Mouse (Mus musculus) bone marrow, adult 2 months (tissue): ENCODE data around the gene Safb. TPM values are rescaled to one million over a fixed set of nuclear protein-coding genes. Genes with fewer than 3 reads are reported as not detected.

Experiments used
- H3K27ac ChIP-seq: fragments of 200-500 bp; 2 replicates; pipeline ENCODE4 v1.5.1; 2012; ENCODE audit warnings: low read depth, mild to moderate bottlenecking, control low read depth, inconsistent platforms, low read length; ENCODE audit not compliant: control insufficient read depth, poor library complexity, insufficient read depth
- H3K4me1 ChIP-seq: fragments of 200-500 bp; 2 replicates; pipeline ENCODE4 v1.6.1; 2011; ENCODE audit warnings: low read length; ENCODE audit not compliant: control insufficient read depth, insufficient read depth
- H3K4me3 ChIP-seq: fragments of 200-500 bp; replicated peaks from 2 replicates; pipeline ENCODE3; 2011; ENCODE audit warnings: mild to moderate bottlenecking, low read depth, low read length, control low read depth; ENCODE audit not compliant: control insufficient read depth
- CTCF ChIP-seq: fragments of 200-500 bp; IDR thresholded peaks from 2 replicates; pipeline ENCODE4 v1.5.1; 2011; ENCODE audit warnings: low read length, control low read depth; ENCODE audit not compliant: control insufficient read depth, insufficient read depth
- POLR2A ChIP-seq: fragments of 200-500 bp; IDR thresholded peaks from 2 replicates; pipeline ENCODE4 v1.6.1; 2011; ENCODE audit warnings: low read depth, mild to moderate bottlenecking, control low read depth, low read length, borderline replicate concordance; ENCODE audit not compliant: control insufficient read depth
- WGBS: fragments of 180-500 bp; shearing (Covaris S2); methylation state at CpG from one replicate; pipeline ENCODE4 v1.1.7; 2018; 5-methylcytosine and 5-hydroxymethylcytosine counted together
- polyA plus RNA-seq: library from polyadenylated mRNA; stranded (reverse); fragments of >200 nt; gene quantifications from 2 replicates; pipeline ENCODE4 v1.2.4, GENCODE M21; 2011; ENCODE audit warnings: low replicate concordance; ENCODE audit not compliant: missing spikeins, insufficient read depth, insufficient read length

The Safb gene
- polyA plus RNA-seq, 1 experiment = 178 TPM

GRCm38 (mm10) chr17:56631807-56632206 lies 47.2 kb downstream of the Safb start:
- Histone ChIP-seq H3K27ac (no peak overlapping the region), H3K4me1 (peaks cover 3% of the 10 kb centered on the region; the same call in 1 of the 2 replicates), H3K4me3 (no peak overlapping the region)
- no peak for TF ChIP-seq POLR2A
- no peak for TF ChIP-seq CTCF
- WGBS = 63% methylated on average over 4 of the region's 4 CpGs

DNA sequence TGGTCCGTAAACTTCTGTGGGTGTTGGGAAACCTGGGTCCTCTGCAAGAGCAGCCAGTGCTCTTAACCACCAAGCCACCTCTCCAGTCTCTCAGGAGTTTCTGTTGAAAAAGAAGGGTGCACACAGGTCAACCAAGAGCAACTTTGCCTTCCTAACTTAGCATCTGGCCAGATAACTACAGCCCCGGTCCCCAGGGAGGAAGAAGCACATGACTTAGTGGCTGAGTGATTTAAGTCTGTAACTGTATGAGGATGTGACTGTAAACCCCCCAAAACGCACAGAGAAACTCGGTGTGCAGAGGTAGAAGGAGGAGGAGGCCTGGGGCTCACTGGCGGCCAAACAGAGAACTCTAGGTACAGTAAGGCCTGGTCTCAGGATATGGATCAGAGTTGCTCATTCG lies 49.4 kb downstream of the Safb start:
- no peaks in the 10 kb centered on the region for H3K4me1 ChIP-seq
- TF ChIP-seq CTCF = no peak
- TF ChIP-seq POLR2A = no peak
- no peak overlapping the region for H3K4me3 ChIP-seq
- no peak overlapping the region for H3K27ac ChIP-seq
- WGBS = 65% methylated on average over 6 of the region's 6 CpGs

- H3K27ac ChIP-seq = no peak overlapping the region
- no peak for TF ChIP-seq POLR2A
- no peak for TF ChIP-seq CTCF
- H3K4me1 ChIP-seq = no peaks in the 10 kb centered on the region; the same call in 1 of the 2 replicates
- 78% methylated on average over 4 of the region's 4 CpGs for WGBS
- H3K4me3 ChIP-seq = no peak overlapping the region
Measured at GRCm38 (mm10) chr17:56643237-56643636, 58.6 kb downstream of the Safb start.

DNA sequence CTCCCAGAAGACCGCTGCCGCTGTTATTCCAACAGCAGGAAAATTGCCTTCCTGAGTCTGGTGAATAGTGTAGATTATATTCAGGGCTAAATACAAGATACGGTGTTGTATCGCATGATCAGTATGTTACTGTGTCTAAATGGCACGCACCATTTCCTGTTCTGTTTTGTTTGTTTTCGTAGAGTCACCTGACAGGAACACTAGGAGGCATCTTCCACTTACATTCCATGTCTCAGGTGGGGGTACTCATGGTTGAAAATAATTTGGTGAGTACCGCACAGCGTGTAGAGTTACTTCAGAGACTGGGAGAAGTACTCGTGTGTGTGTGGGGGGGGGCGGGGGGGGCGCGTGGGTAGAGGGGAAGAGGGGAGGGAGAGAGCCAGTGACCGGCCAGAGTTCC lies 62.9 kb downstream of the Safb start:
- WGBS = 44% methylated on average over 10 of the region's 13 CpGs
- Histone ChIP-seq H3K4me3 (no peak overlapping the region), H3K27ac (no peak overlapping the region), H3K4me1 (no peaks in the 10 kb centered on the region)
- TF ChIP-seq POLR2A (no peak), CTCF (no peak)

DNA sequence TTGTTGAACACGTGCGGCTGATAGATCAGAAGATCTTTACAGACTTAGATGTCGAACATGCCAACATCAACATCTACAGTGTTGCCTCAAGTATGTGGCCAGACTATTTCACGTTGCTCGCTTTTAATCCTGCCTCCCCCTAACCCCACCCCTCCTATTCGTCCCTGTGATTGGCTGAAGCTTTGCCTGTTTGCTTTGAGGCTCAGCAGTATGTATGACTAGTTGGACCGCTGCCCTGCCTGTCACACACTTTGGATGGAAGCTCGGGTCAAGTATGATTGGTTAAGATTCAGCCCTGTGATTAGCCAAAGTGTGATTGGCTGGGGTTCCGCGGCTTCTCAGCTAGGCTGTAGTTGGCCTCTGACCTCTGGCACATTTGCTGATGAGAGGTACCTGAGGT lies 67.2 kb downstream of the Safb start:
- Histone ChIP-seq H3K27ac (no peak overlapping the region), H3K4me1 (no peaks in the 10 kb centered on the region), H3K4me3 (no peak overlapping the region)
- TF ChIP-seq POLR2A (no peak), CTCF (no peak)
- 32% methylated on average over 10 of the region's 10 CpGs for WGBS

DNA sequence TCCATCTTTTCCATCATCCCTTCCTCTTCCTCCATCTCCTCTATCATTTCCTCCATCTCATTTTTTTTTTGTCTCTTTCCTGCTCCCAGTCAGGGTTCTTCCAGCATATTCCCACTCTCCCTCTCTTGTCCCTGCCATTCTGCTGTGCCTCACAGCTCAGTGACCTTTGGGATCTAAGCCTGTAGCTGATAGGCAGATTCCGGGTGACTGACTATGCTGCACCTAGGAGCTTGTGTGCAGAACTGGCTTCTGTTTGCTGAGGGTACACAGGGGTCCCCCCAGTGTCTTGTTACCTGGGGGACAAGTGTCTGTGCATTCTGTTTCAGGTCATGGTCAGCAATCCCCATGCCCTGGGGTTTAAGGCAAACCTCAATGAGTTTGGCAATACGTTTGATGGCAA lies 70.1 kb downstream of the Safb start:
- TF ChIP-seq CTCF (no peak), POLR2A (no peak)
- 76% methylated on average over 2 of the region's 2 CpGs for WGBS
- Histone ChIP-seq H3K27ac (no peak overlapping the region), H3K4me3 (no peak overlapping the region), H3K4me1 (no peaks in the 10 kb centered on the region)

GRCm38 (mm10) chr17:56655311-56655710 lies 70.7 kb downstream of the Safb start:
- Histone ChIP-seq H3K27ac (no peak overlapping the region), H3K4me3 (no peak overlapping the region), H3K4me1 (no peaks in the 10 kb centered on the region)
- TF ChIP-seq CTCF (no peak), POLR2A (no peak)
- 78% methylated on average over 3 of the region's 3 CpGs for WGBS

Other genes starting within 250 kb of the Safb start
- 23.2 and 54.0 TPM in 2 replicates for gene Ptprs, start 108.3 kb upstream of the Safb start, polyA plus RNA-seq
- gene Znrf4, start 72.4 kb upstream of the Safb start, polyA plus RNA-seq = not detected in 2 replicates
- 2.6 and 4.0 TPM in 2 replicates for gene Gm20219, start 30.4 kb upstream of the Safb start, polyA plus RNA-seq
- 251 and 400 TPM in 2 replicates for gene Safb2, start 240 bp upstream of the Safb start, polyA plus RNA-seq
- 44.0 and 94.1 TPM in 2 replicates for gene 2410015M20Rik, start 24.9 kb downstream of the Safb start, polyA plus RNA-seq
- gene Rpl36, start 28.6 kb downstream of the Safb start, polyA plus RNA-seq = 407 and 414 TPM in 2 replicates
- 19.7 and 29.5 TPM in 2 replicates for gene Lonp1, start 42.1 kb downstream of the Safb start, polyA plus RNA-seq
- not detected in 2 replicates for gene Catsperd, start 43.3 kb downstream of the Safb start, polyA plus RNA-seq
- 36.4 and 52.9 TPM in 2 replicates for gene Ranbp3, start 88.5 kb downstream of the Safb start, polyA plus RNA-seq
- 136 and 211 TPM in 2 replicates for gene Ndufa11, start 132.9 kb downstream of the Safb start, polyA plus RNA-seq
- gene Vmac, start 133.2 kb downstream of the Safb start, polyA plus RNA-seq = 3.1 and 5.8 TPM in 2 replicates
- not detected in 2 replicates for gene Nrtn, start 172.7 kb downstream of the Safb start, polyA plus RNA-seq
- 15.8 and 51.0 TPM in 2 replicates for gene Dus3l, start 179.9 kb downstream of the Safb start, polyA plus RNA-seq
- gene Prr22, start 185.4 kb downstream of the Safb start, polyA plus RNA-seq = 1.7 and 1.9 TPM in 2 replicates
- gene Rfx2, start 246.2 kb downstream of the Safb start, polyA plus RNA-seq = 16.2 and 18.2 TPM in 2 replicates